Mouse (Mus musculus): Measurements from ENCODE around the gene Notch3.

DNA sequence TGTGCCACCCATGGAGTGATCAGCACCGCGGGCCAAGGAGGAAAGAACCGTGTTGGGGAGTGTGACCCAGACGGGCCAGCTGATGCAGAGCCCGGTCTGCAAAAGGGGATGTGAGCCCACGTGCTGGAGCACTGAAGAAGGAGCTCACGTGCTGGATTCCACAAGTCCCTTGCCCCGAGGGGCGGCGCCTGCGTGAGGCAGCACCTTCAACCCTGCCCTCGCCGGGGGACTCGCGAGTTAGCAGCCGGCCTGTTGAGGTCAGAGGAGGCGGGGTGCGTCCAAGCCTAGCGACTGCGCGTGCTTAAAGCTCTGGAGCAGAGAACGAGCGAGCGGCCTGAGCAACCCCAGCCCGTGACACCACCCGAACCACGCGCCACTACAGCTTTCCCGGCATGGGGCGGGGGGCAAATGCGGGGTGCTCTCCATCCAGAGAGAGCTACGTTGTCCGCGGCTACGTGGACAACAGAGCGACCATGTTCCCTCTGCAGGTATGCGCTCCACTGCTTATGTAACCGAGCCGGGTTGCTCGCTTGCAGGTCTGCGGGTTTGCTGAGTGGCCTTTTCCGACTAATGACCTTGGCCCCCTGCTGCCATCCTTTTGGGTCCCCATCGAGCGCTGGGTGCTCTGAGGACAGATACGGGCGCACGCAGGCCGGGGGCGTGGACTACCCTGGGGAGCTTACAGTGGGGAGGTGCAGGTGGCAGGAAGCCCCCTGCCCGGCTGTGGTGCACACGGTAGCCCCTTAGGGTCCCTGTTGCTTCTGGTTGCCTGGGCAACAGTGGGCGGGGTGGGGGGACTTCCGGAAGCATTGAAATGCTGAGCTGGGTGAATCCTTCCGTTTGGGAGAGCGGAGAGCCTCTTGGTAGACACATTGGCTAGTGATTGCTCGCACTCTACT, 52.9 kb downstream of the Notch3 start:
- no peak for TF ChIP-seq CTCF (conservative IDR thresholded peaks at IDR 0.05; ENCODE audit: low read length)
- TF ChIP-seq NANOG (IDR thresholded peaks at IDR 0.05; ENCODE audit: borderline replicate concordance, low read length) = no peak
